Mouse (Mus musculus) forebrain, postnatal 0 days (tissue): Measurements from ENCODE around the gene Ston1. TPM values are rescaled to one million over a fixed set of nuclear protein-coding genes. Genes with fewer than 3 reads are reported as not detected.

ENCODE experiments used
- ATAC-seq: fragments of 200-750 bp; cut with Nextera tagmentation; 2 replicates; pipeline ENCODE4 v1.8.0; 2017; ENCODE audit warnings: mild to moderate bottlenecking, moderate library complexity
- DNase-seq: peaks from one replicate; pipeline ENCODE4 v3.0.0-alpha.2; 2015
- H3K27ac ChIP-seq: fragments of 300-500 bp; sonication (generic); 2 replicates; pipeline ENCODE4 v1.5.1; 2014; ENCODE audit warnings: low read depth, mild to moderate bottlenecking, antibody characterized with exemption, low read length, moderate library complexity, mixed read lengths
- H3K27me3 ChIP-seq: fragments of 300-500 bp; sonication (generic); 2 replicates; pipeline ENCODE4 v1.6.1; 2014; ENCODE audit warnings: mild to moderate bottlenecking, low read length, mixed read lengths; ENCODE audit not compliant: insufficient read depth
- H3K36me3 ChIP-seq: fragments of 300-500 bp; sonication (generic); 2 replicates; pipeline ENCODE4 v1.6.1; 2014; ENCODE audit warnings: mild to moderate bottlenecking, moderate library complexity; ENCODE audit not compliant: insufficient read depth
- H3K4me1 ChIP-seq: fragments of 300-500 bp; sonication (generic); 2 replicates; pipeline ENCODE4 v1.6.1; 2014; ENCODE audit warnings: antibody characterized with exemption; ENCODE audit not compliant: insufficient read depth
- H3K4me2 ChIP-seq: fragments of 300-500 bp; sonication (generic); 2 replicates; pipeline ENCODE4 v1.6.1; 2014; ENCODE audit warnings: low read depth, mild to moderate bottlenecking, moderate library complexity
- H3K4me3 ChIP-seq: fragments of 300-500 bp; sonication (generic); 2 replicates; pipeline ENCODE4 v1.5.1; 2014; ENCODE audit warnings: low read depth, low read length, mixed read lengths
- H3K9ac ChIP-seq: fragments of 300-500 bp; sonication (generic); 2 replicates; pipeline ENCODE4 v1.6.1; 2014; ENCODE audit warnings: mild to moderate bottlenecking
- H3K9me3 ChIP-seq: fragments of 300-500 bp; sonication (generic); 2 replicates; pipeline ENCODE4 v1.6.1; 2016; ENCODE audit warnings: low read length
- CTCF ChIP-seq: sonication (generic); IDR thresholded peaks from 2 replicates; pipeline ENCODE4 v1.5.1; 2016; ENCODE audit warnings: antibody characterized with exemption, control low read depth, low read depth
- whole genome bisulfite sequencing: fragments of 180-500 bp; shearing (Covaris S2); extraction: QIAGEN DNeasy Blood & Tissue Kit; methylation state at CpG from one replicate; pipeline ENCODE4 v1.1.7; 2014; 5-methylcytosine and 5-hydroxymethylcytosine counted together
- polyA plus RNA-seq: library from polyadenylated mRNA; unstranded; fragments of >200 nt; fragmentation: Nextera tagmentation; extraction: Ambion mirVana; gene quantifications from 2 replicates; pipeline ENCODE4 v1.2.1, GENCODE M21; 2015
- total RNA-seq: library from RNA; depleted of rRNA; stranded (reverse); fragments of >200 nt; gene quantifications from 2 replicates; pipeline ENCODE4 v1.2.3, GENCODE M21; 2014; rRNA removed

Gene Ston1
- total and polyA plus RNA-seq, 2 experiments from 2014 or later, result 1.5 to 2.2 TPM

- Histone ChIP-seq H3K36me3 (no peaks in the 10 kb centered on the region), H3K27me3 (no peaks in the 10 kb centered on the region), H3K9me3 (no peaks in the 10 kb centered on the region), H3K4me3 (no peak overlapping the region), H3K27ac (peak overlapping the region; percentile 50; the same call in 1 of the 2 replicates), H3K4me1 (peaks cover 5% of the 10 kb centered on the region; the same call in 1 of the 2 replicates), H3K4me2 (no peak overlapping the region), H3K9ac (no peak overlapping the region)
- DNase-seq (peak; percentile 63), ATAC-seq (peak; percentile 27; the same call in 1 of the 2 replicates)
- TF ChIP-seq CTCF, result no peak
- 12% methylated on average over 6 of the region's 6 CpGs for WGBS
Measured at GRCm38 (mm10) chr17:88702345-88702744, 104.9 kb downstream of the Ston1 start.

GRCm38 (mm10) chr17:88703112-88703511 lies 105.6 kb downstream of the Ston1 start:
- H3K4me3 ChIP-seq, result no peak overlapping the region
- no peak for DNase-seq
- H3K36me3 ChIP-seq, result no peaks in the 10 kb centered on the region
- no peaks in the 10 kb centered on the region for H3K9me3 ChIP-seq
- 35% methylated on average over 4 of the region's 4 CpGs for whole genome bisulfite sequencing
- H3K27me3 ChIP-seq, result no peaks in the 10 kb centered on the region
- no peak overlapping the region for H3K4me2 ChIP-seq
- ATAC-seq, result no peak
- no peak for TF ChIP-seq CTCF
- H3K4me1 ChIP-seq, result peaks cover 4% of the 10 kb centered on the region; the same call in 1 of the 2 replicates
- H3K27ac ChIP-seq, result no peak overlapping the region
- H3K9ac ChIP-seq, result no peak overlapping the region

GRCm38 (mm10) chr17:88706231-88706649 lies 108.8 kb downstream of the Ston1 start:
- H3K4me1 ChIP-seq, result peaks cover 4% of the 10 kb centered on the region; the same call in 1 of the 2 replicates
- peak overlapping the region; percentile 15; the same call in 1 of the 2 replicates for H3K27ac ChIP-seq
- no peak overlapping the region for H3K4me3 ChIP-seq
- no peak overlapping the region for H3K9ac ChIP-seq
- WGBS, result 21% methylated on average over 8 of the region's 8 CpGs
- H3K4me2 ChIP-seq, result no peak overlapping the region
- H3K36me3 ChIP-seq, result no peaks in the 10 kb centered on the region
- H3K27me3 ChIP-seq, result no peaks in the 10 kb centered on the region
- TF ChIP-seq CTCF, result no peak
- no peaks in the 10 kb centered on the region for H3K9me3 ChIP-seq
- ATAC-seq (peak; percentile 69), DNase-seq (peak; percentile 36)

Other genes starting within 250 kb of the Ston1 start
- gene Foxn2, start 157.0 kb upstream of the Ston1 start, total RNA-seq, result 11.2 and 11.5 TPM in 2 replicates
- gene Foxn2, start 157.0 kb upstream of the Ston1 start, polyA plus RNA-seq, result 4.3 and 5.0 TPM in 2 replicates
- 49.9 and 63.4 TPM in 2 replicates for gene Ppp1r21, start 67.6 kb upstream of the Ston1 start, total RNA-seq
- gene Ppp1r21, start 67.6 kb upstream of the Ston1 start, polyA plus RNA-seq, result 24.5 and 25.7 TPM in 2 replicates
- 0.24 and 0.69 TPM in 2 replicates for gene Gtf2a1l, start 71.0 kb downstream of the Ston1 start, total RNA-seq
- gene Gtf2a1l, start 71.0 kb downstream of the Ston1 start, polyA plus RNA-seq, result 0.44 and 0.52 TPM in 2 replicates
- gene Lhcgr, start 194.3 kb downstream of the Ston1 start, total RNA-seq, result 0.62 and 0.95 TPM in 2 replicates
- 1.2 and 2.0 TPM in 2 replicates for gene Lhcgr, start 194.3 kb downstream of the Ston1 start, polyA plus RNA-seq